Mouse (Mus musculus) T-helper 17 cell (primary cell): ENCODE data around the gene Prss16.

Source experiments
- in situ Hi-C, 2 experiments: fragments of 300-600 bp; cut with MboI, MseI; formaldehyde crosslinking; loops; 1 replicate in 1 of 2; 2 replicates in 1 of 2; pipeline ENCODE4 v1.15.1; 2025; ENCODE audit warnings: high pct_unique_total_duplicates in 2 of 2

The Prss16 gene

DNA sequence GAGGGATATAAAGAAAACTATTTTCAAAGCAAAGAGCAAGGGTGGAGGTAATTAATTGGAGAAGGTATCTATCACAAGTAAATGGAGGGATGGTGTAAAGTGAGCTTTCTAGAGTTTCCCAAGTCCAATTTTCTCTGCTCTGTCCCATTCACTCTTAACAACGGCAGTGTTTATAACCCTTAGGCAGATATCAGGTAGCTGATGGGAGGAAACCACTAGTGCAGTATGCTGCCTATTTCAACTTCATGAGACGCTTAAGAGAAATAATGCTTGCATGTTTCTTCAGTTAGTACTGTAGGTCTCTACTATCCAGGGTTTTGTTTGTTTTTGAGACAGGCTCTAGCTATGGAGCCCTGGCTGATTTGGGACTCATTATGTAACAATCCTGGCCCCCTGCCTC is 27.9 kb upstream of the Prss16 start:
- in situ Hi-C loops: loop anchor here (5.0 to 10.0 kb wide), 5 partner anchors 213 to 1710 kb away; partner anchors contain the start of genes Hist1h2bb (in 2 of the 2), Hist1h3c (in 2 of the 2), Hist1h2ad (in 1 of the 2) and Hist1h2ae (in 1 of the 2)

DNA sequence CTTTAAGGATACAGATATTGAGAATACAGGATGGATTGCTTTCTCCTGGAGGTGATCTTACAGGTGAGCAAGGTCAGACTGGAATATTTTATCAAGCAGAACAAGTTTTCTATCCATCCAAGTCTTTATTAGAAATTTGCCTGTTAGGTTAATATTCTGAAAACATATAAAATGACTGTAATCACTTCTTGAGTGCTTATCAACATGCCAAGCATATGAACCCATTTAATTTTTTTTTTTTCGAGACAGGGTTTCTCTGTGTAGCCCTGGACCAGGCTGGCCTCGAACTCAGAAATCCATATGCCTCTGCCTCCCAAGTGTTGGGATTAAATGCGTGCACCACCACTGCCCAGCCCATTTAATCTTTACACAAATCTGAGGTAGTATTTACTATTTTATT is 27.4 kb upstream of the Prss16 start:
- in situ Hi-C loops: loop anchor here (5.0 to 10.0 kb wide), 5 partner anchors 212 to 1710 kb away; partner anchors contain the start of genes Hist1h2bb (in 2 of the 2), Hist1h3c (in 2 of the 2), Hist1h2ad (in 1 of the 2) and Hist1h2ae (in 1 of the 2)

DNA sequence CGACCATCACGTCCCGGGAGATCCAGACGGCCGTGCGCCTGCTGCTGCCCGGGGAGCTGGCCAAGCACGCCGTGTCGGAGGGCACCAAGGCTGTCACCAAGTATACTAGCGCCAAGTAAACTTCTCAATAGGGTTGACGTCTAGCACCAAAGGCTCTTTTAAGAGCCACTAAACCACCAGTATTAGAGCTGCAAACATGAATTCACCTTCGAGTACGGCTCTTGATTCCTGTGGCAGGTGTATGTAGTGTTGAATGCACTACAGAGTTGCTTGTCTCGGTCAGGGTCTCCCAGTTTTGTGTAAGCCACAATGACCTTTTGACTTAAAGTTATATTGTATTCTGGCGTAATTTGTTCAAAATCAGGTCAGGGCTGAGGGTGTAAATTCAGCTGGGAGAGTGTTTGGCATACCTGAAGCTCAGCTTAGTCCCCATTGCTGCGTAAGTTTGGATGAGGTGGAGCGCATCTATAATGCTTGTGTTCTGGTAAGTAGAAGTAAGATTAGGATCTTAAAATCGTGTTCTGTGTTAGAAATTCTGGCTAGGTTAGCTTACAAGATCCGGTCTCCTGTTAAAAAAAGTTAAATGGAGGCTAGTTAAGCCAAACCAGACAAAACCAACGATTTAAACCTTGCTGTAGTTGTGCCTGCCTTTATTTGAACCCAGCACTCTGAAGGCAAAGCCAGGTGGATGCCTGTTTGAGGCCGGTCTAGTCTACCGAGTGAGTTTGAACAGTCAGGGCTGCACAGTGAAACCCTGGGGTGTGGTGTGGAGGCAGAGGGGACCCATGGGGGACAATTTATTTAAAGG is 26.8 kb upstream of the Prss16 start:
- in situ Hi-C loops: loop anchor here (5.0 to 10.0 kb wide), 5 partner anchors 212 to 1711 kb away; partner anchors contain the start of genes Hist1h2bb (in 2 of the 2), Hist1h3c (in 2 of the 2), Hist1h2ad (in 1 of the 2) and Hist1h2ae (in 1 of the 2)

DNA sequence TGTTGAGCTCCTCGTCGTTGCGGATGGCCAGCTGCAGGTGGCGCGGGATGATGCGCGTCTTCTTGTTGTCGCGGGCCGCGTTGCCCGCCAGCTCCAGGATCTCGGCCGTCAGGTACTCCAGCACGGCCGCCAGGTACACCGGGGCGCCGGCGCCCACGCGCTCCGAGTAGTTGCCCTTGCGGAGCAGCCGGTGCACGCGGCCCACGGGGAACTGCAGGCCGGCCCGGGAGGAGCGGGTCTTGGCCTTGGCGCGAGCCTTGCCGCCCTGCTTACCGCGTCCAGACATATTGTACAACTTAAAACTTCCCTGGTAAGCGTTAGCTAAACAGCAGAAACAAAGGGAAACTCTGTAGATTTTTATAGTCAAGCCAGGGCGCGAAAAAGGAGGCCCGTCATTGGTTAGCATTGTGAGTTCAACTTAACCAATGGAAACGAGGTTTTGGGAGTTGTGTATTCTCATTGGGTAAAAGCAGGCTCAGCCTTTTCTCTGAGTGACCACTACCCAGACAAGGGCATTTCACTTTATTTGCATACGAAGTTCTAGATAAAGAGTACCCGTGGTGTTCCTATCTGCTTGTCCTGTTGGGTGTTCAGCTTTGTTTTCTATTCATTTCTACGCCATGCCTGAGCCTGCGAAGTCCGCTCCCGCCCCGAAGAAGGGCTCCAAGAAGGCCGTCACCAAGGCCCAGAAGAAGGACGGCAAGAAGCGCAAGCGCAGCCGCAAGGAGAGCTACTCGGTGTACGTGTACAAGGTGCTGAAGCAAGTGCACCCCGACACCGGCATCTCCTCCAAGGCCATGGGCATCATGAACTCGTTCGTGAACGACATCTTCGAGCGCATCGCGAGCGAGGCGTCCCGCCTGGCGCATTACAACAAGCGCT is 26.0 kb upstream of the Prss16 start, which contains the start of the genes Hist1h2ah and Hist1h2bk:
Hist1h2ah (minus strand) TSS at position 302 of the 882 bp plus-strand sequence.
Hist1h2bk (plus strand) TSS at position 604 of the 882 bp plus-strand sequence.
- in situ Hi-C loops: loop anchor here (5.0 to 10.0 kb wide), 5 partner anchors 211 to 1712 kb away; partner anchors contain the start of genes Hist1h2bb (in 2 of the 2), Hist1h3c (in 2 of the 2), Hist1h2ad (in 1 of the 2) and Hist1h2ae (in 1 of the 2)

DNA sequence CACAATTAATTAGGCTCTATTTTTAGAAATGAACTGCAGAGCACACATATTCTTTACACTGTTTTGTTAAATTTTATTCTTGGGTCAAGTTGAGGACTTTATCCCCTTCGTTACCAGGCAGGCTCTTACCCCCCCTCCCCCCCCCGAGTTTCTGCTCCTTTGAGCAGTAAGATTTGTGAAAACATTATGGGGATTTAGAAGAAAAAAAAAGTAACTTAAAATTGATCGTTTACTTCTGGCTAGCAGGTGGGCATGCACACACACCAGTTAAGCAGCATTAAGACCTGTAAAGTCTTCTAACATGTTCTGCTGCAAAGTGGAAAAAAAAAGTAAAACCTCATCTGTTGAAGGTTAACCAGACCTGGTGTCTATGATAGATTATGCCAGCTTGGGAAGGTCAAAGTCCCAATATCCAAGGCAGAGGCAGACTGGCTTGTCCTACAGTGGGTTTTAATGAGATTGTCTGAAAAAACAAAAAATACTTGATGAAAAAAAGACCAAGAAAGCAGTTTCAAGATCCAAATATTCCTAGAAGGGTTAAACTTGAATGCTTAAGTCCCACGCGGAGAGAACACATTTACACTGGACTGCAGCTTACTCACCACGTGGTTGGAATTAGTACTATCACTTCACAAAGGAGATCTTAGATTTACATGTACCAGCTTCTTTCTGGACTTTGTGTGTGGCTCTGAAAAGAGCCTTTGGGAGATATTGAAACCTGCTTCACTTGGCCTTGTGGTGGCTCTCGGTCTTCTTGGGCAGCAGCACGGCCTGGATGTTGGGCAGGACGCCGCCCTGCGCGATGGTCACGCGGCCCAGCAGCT is 25.1 kb upstream of the Prss16 start:
- in situ Hi-C loops: loop anchor here (5.0 to 10.0 kb wide), 8 partner anchors 107 to 1713 kb away; partner anchors contain the start of genes Hist1h2bb (in 2 of the 2), Hist1h3c (in 2 of the 2), Hist1h2ad (in 1 of the 2) and Hist1h2ae (in 1 of the 2)

DNA sequence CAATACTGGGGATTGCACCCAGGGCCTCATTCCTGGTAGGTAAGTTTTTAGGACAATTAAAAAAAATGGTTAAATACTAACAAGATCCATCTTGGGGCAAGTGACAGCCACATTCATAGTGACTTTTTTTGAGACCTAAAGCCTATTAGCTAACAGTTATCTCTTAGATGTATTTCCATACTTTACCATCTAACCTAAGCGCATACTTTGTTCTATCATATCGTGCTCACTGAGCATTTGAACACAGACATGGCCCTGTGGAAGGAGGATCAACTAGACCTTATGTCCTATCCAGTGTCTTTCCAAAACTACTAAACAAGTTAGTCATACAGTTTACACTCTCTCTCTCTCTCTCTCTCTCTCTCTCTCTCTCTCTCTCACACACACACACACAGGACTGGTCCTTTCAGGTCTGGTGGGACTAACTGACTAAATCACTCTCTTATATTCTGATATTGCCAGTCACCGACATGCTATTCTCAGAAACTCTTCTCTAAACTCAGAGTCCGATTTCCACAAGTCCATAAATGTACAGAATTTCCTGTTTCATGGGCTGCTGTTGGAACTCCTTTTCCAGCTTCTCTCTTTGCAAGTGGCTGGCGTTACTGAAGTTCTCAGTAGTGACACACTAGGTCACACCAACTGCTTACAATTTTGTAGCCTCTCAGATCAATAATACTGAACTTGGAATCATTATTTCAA is 24.4 kb upstream of the Prss16 start:
- in situ Hi-C loops: loop anchor here (5.0 to 10.0 kb wide), 4 partner anchors 107 to 1483 kb away; no protein-coding TSS in a partner anchor

DNA sequence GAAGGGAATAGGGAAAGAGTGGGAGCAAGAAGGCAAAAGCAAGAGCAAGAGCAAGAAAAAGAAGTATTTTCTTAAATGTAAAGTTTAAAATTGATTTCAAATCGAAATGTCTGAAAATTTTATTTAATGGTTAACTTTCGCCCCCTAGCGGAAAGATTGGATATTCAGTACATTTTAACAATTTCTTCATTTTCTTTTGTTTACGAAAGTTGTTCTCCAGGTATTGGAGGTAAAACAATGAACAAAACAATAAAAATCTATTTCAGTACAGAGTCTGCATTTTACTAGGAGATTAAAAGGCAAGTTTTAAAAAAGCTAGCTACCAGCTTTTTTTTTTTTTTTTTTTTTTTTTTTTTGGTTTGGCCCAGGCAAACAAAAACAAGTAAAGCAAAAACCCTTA is 21.0 kb upstream of the Prss16 start:
- in situ Hi-C loops: loop anchor here (5.0 to 10.0 kb wide), 4 partner anchors 103 to 1487 kb away; no protein-coding TSS in a partner anchor

DNA sequence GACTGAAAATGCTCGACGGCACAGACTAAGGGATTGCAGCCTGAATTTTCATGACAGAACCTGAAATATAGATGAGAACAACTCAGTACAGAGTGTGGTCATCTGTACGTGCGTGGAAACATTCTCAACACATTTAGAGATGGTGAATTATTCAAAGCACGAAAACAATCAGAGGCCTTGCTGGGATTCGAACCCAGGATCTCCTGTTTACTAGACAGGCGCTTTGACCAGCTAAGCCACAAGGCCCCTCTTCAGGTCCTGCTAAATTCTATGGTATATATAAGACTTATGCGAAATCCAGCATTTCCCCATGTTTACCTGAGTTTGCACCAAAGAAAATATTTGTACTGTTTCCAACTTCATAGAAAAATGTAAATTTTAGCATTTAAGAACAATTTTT is 20.4 kb upstream of the Prss16 start:
- in situ Hi-C loops: loop anchor here (5.0 to 10.0 kb wide), 8 partner anchors 58 to 1487 kb away; partner anchors contain the start of gene Trim27 (in 2 of the 2)

DNA sequence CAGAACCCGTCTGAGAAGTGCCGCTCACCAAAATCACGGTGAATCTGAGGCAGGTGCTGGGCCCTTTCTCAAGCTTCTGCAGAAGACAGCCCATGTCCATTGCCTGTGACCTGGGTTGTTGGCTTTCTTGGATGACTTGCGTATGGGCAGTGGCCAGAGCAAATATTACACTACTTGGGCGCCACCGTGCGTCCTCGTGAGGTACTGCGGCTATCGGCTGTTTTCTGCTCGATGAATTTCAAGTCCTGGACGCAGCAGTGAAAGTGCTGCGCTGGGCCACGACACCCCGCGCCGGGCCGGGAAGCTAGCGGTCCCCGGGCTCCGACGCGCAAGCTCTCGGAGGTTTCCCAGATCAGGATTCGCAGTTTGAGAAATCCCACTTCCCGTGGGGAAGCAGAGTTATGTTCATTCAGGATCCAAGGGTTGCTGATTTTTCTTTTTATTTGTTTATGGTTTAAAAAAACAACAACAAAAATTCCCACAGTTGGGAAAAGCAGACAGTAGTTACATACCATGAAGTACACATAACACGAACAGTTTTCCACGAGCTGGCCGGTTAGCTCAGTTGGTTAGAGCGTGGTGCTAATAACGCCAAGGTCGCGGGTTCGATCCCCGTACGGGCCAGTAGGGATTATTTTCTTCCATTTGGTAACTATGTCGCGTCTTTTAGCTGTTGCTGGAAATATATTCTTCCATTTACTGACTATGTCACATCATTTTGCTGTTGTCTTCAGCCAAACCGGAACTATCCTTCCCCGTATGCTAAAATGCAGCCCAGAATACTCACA is 19.3 kb upstream of the Prss16 start:
- in situ Hi-C loops: loop anchor here (5.0 to 10.0 kb wide), 5 partner anchors 57 to 1406 kb away; partner anchors contain the start of gene Trim27 (in 2 of the 2)

DNA sequence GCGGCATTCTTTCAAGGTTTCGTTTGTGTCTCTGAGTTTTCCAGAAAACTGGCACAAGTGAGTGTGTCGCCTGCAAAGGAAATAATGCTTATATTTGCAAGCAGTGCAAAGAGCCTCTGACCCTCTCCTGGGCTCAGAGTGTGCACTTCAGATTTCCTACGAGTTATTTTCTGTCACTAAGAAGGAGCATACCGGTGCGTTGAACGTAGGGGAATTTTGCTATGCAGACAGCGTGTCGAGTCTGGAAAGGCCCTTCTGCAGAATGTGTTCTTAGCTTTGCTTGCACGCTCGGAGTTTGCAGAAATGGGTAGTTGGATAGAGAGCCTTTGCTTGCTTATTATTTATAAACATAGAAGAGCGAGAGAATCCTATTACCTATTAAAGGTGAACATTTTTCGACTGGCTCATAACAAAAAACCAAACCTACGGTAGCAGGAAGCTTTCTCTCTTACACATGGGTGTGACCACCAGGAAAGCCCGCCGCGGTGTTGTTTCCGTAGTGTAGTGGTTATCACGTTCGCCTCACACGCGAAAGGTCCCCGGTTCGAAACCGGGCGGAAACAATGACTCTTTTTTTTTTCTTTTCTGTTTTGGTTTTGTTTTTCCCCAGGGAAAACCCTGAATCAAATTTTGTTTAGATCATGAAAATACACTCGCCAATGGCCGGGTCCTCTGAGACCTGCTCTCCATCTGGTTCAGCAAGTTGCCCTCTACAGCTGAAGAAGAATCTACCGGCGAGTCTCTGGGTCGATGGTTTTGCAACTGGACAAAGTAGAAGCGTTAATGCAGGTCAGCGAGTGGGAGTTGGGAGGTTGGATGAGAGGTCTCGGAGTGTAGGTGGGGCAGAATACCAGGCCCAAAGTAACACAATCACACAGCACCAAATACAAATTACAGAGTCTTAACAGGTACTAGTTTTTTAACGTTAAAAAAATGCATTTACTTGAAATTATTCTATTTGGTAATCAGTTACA is 16.8 kb upstream of the Prss16 start:
- in situ Hi-C loops: loop anchor here (5.0 to 10.0 kb wide), 5 partner anchors 54 to 1408 kb away; partner anchors contain the start of gene Trim27 (in 2 of the 2)

- in situ Hi-C loops: loop anchor here (5.0 to 10.0 kb wide), 5 partner anchors 167 to 1495 kb away; partner anchors contain the start of gene Trim27 (in 2 of the 2)
Measured at GRCm38 (mm10) chr13:22022241-22022640, 12.7 kb upstream of the Prss16 start.

GRCm38 (mm10) chr13:22021581-22021980 is 12.0 kb upstream of the Prss16 start:
- in situ Hi-C loops: loop anchor here (5.0 to 10.0 kb wide), 5 partner anchors 167 to 1496 kb away; partner anchors contain the start of gene Trim27 (in 2 of the 2)

DNA sequence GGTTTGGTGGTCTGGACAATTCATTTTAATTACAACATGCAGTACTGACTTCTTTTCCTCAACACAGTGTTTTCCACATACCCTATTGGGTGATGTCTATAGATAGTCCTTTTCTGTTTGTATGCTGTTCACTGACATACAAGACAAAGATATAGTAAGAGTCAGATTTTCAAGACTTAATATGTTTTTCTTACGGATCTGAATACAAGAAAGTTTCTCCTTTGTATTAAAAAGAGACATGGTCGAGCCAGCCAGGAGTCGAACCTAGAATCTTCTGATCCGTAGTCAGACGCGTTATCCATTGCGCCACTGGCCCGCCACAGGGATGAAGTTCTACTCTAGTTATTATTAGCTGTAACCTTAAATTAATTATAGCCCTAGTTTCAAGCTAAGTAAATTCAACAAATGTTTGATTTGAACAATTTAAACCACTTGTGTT is 11.4 kb upstream of the Prss16 start:
- in situ Hi-C loops: loop anchor here (5.0 to 10.0 kb wide), 5 partner anchors 166 to 1496 kb away; partner anchors contain the start of gene Trim27 (in 2 of the 2)

GRCm38 (mm10) chr13:22019934-22020835 is 10.6 kb upstream of the Prss16 start:
- in situ Hi-C loops: loop anchor here (5.0 to 10.0 kb wide), 5 partner anchors 165 to 1497 kb away; partner anchors contain the start of gene Trim27 (in 2 of the 2)
